Mouse (Mus musculus) lung, adult 2 months (tissue): ENCODE measurements at regions not wholly inside any gene's neighbourhood (a gene's known extent, or its start where the extent isn't known, plus 50 kb on each side); places are given as distances from the start of the nearest gene placed in this dataset.

Source experiments
- CTCF ChIP-seq: fragments of 200-500 bp; IDR thresholded peaks from 2 replicates; pipeline ENCODE4 v1.5.1; 2011; ENCODE audit warnings: mild to moderate bottlenecking, low read length, control low read depth; ENCODE audit not compliant: insufficient read depth
- POLR2A ChIP-seq: fragments of 200-500 bp; IDR thresholded peaks from 2 replicates; pipeline ENCODE4 v1.6.1; 2011; ENCODE audit warnings: low read depth, mild to moderate bottlenecking, control low read depth, low read length, borderline replicate concordance; ENCODE audit errors: extremely low read depth

- TF ChIP-seq CTCF (no peak), POLR2A (no peak)
Observed at GRCm38 (mm10) chr15:11741598-11742345, 165.3 kb downstream of the Npr3 start.
